Mouse (Mus musculus) liver, embryonic 16.5 days (tissue): ENCODE results near the gene Rnf41. TPM values are rescaled to one million over a fixed set of nuclear protein-coding genes. Genes with fewer than 3 reads are reported as not detected.

Experiments used
- ATAC-seq: fragments of 200-750 bp; cut with Nextera tagmentation; 2 replicates; pipeline ENCODE4 v1.8.0; 2017; ENCODE audit warnings: low read depth, mild to moderate bottlenecking, moderate number of reproducible peaks, moderate library complexity
- H3K27ac ChIP-seq: fragments of 300-500 bp; sonication (generic); 2 replicates; pipeline ENCODE4 v1.5.1; 2014; ENCODE audit warnings: mild to moderate bottlenecking, low read length
- H3K27me3 ChIP-seq: fragments of 300-500 bp; sonication (generic); 2 replicates; pipeline ENCODE4 v1.6.1; 2014; ENCODE audit warnings: low read depth, low read length, mixed read lengths; ENCODE audit not compliant: control insufficient read depth, insufficient read depth
- H3K36me3 ChIP-seq: fragments of 300-500 bp; sonication (generic); 2 replicates; pipeline ENCODE4 v1.6.1; 2014; ENCODE audit warnings: mild to moderate bottlenecking; ENCODE audit not compliant: control insufficient read depth, insufficient read depth
- H3K4me1 ChIP-seq: fragments of 300-500 bp; sonication (generic); 2 replicates; pipeline ENCODE4 v1.6.1; 2014; ENCODE audit warnings: low read depth, low read length, mixed read lengths; ENCODE audit not compliant: control insufficient read depth
- H3K4me2 ChIP-seq: fragments of 300-500 bp; sonication (generic); 2 replicates; pipeline ENCODE4 v1.6.1; 2014; ENCODE audit warnings: low read depth, low read length, mixed read lengths
- H3K4me3 ChIP-seq: fragments of 300-500 bp; sonication (generic); 2 replicates; pipeline ENCODE4 v1.5.1; 2014; ENCODE audit warnings: low read depth, mild to moderate bottlenecking, low read length
- H3K9ac ChIP-seq: fragments of 300-500 bp; sonication (generic); 2 replicates; pipeline ENCODE4 v1.6.1; 2014; ENCODE audit warnings: low read depth, low read length
- H3K9me3 ChIP-seq: fragments of 300-500 bp; sonication (generic); replicated peaks from 2 replicates; pipeline ENCODE4 v1.6.1; 2016; ENCODE audit warnings: low read length; ENCODE audit not compliant: control insufficient read depth
- WGBS: fragments of 180-500 bp; shearing (Covaris S2); extraction: QIAGEN DNeasy Blood & Tissue Kit; methylation state at CpG from one replicate; pipeline ENCODE4 v1.1.7; 2014; ENCODE audit not compliant: insufficient replicate concordance; 5-methylcytosine and 5-hydroxymethylcytosine counted together
- polyA plus RNA-seq: library from polyadenylated mRNA; unstranded; fragments of >200 nt; fragmentation: Nextera tagmentation; extraction: Ambion mirVana; gene quantifications from 2 replicates; pipeline ENCODE4 v1.2.1, GENCODE M21; 2015

The Rnf41 gene
- polyA plus RNA-seq, 1 experiment from 2014 or later, result 8.3 TPM

DNA sequence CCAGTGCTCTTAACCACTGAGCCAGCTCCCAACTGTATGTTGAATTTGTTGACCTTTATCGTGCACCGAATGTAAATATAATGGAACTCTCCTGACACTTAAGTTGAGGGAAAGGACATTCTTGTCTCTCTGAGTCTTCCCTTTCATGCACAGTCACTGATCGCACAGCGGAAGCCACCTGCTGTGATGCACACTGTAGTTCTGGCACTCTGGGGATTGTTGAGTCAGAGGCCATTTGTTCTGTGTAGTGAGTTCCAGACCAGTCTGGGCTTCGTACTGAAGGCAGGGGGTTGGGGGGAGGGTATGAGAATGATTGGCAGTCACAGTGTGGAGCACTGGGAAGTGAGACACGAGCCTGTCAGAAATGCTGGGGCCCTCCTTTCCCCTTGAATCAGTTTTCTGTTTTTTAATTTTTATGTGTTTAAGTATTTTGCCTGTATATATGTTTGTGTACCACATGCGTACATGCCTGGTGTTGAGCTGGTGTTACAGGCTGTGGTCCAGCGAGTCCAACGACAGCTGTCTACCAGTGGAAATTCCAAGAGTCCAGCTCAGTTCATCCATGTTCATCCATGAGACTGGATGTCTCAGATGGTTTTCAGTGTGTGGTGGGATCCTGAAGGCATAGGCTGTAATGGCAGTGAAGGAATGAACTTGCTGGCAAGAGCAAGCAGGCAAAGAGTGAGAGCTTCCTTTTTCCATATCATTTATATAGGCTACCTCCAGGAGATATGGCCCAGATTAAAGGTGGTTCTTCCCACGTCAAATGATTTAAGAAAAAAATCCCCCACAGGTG, 30.1 kb downstream of the Rnf41 start:
- no peak for ATAC-seq
- no peaks in the 10 kb centered on the region for H3K9me3 ChIP-seq
- H3K27ac ChIP-seq, result no peak overlapping the region
- peaks cover 14% of the 10 kb centered on the region for H3K36me3 ChIP-seq
- WGBS, result 77% methylated on average over 10 of the region's 10 CpGs
- no peak overlapping the region for H3K4me2 ChIP-seq
- H3K9ac ChIP-seq, result no peak overlapping the region
- no peaks in the 10 kb centered on the region for H3K27me3 ChIP-seq
- H3K4me3 ChIP-seq, result no peak overlapping the region
- H3K4me1 ChIP-seq, result no peaks in the 10 kb centered on the region

DNA sequence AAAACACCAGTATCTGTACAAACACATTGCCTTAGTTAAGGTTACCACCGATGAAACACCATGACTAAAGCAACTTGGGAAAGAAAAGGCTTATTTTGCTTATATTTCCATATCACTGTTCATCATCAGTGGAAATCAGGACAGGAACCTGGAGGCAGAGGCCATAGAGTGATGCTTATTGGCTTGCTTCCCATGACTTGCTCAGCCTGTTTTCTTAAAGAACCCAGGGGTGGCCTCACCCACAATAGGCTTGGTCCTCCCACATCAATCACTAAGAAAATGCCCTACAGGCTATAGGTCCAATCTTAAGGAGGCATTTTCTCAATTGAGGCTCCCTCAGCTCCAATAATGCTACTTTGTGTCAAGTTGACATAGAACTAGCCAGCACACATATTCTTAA, 31.3 kb downstream of the Rnf41 start:
- no peaks in the 10 kb centered on the region for H3K27me3 ChIP-seq
- H3K4me1 ChIP-seq, result no peaks in the 10 kb centered on the region
- no peak overlapping the region for H3K4me3 ChIP-seq
- H3K4me2 ChIP-seq, result no peak overlapping the region
- H3K36me3 ChIP-seq, result peaks cover 7% of the 10 kb centered on the region
- no peak for ATAC-seq
- 54% methylated on average over 1 of the region's 1 CpGs for WGBS
- no peaks in the 10 kb centered on the region for H3K9me3 ChIP-seq
- no peak overlapping the region for H3K9ac ChIP-seq
- no peak overlapping the region for H3K27ac ChIP-seq

DNA sequence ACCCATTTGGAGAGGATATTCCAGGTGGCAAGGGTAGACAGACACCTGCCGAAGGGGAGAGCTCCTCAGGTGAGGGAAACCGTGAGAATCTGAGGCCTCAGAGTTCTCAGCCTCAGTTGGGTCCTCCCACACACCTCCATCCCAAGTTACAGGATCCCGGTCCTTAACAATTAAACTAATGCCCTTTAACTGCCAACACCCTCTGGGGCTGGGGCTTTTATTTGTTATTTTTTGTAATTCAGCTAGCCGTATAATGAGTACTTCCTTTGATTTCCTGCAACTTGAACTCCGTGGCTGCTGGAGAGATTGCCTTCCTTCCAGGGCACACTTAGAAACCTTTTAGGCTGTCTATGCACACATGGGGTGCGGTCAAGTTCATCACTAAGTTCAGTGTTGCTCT, 32.9 kb downstream of the Rnf41 start:
- Histone ChIP-seq H3K4me3 (no peak overlapping the region), H3K27ac (no peak overlapping the region), H3K4me2 (no peak overlapping the region), H3K36me3 (no peaks in the 10 kb centered on the region), H3K27me3 (no peaks in the 10 kb centered on the region), H3K9me3 (no peaks in the 10 kb centered on the region), H3K9ac (no peak overlapping the region), H3K4me1 (no peaks in the 10 kb centered on the region)
- WGBS, result 61% methylated on average over 6 of the region's 6 CpGs
- no peak for ATAC-seq

DNA sequence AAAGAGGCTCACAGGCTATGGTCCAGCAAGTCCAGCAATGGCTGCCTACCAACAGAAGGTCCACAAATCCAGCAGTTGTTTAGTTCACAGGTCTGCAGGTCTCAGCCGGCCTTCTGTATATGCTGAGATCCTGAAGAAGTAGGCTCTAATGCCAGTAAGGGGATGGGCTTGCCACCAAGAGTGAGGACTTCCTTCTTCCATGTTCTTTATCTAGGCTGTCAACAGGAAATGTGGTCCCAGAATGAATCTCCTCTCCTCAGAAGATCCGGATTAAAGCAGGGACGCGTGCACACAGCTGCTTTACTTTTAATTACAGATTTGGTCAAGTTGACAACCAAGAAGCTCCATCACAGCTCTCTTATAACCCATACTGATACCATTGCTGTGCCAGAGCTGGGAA, 34.0 kb downstream of the Rnf41 start:
- Histone ChIP-seq H3K4me3 (no peak overlapping the region), H3K9ac (no peak overlapping the region), H3K36me3 (no peaks in the 10 kb centered on the region), H3K4me2 (no peak overlapping the region), H3K27ac (no peak overlapping the region), H3K27me3 (no peaks in the 10 kb centered on the region), H3K4me1 (no peaks in the 10 kb centered on the region), H3K9me3 (no peaks in the 10 kb centered on the region)
- 31% methylated on average over 4 of the region's 4 CpGs for WGBS
- no peak for ATAC-seq

DNA sequence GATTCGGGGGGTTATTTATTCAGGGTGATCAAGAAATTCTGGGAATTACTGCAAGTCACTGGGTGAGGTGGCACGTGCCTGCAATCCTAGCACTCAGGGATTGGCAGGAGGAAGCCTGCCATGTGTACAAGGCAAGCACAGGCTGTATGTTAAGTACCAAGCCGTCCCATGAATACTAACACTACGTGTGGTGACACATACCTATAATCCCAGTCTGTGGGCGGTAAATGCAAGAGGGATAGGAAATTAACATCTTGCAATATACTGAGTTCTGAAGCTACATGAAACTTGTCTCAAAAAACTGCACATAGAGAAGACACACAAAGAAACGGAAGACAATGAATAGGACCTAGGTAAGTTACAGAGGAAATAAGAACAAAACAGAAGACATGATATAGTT, 39.6 kb downstream of the Rnf41 start:
- no peak overlapping the region for H3K9ac ChIP-seq
- no peaks in the 10 kb centered on the region for H3K27me3 ChIP-seq
- no peak overlapping the region for H3K4me2 ChIP-seq
- H3K36me3 ChIP-seq, result no peaks in the 10 kb centered on the region
- H3K27ac ChIP-seq, result no peak overlapping the region
- H3K4me3 ChIP-seq, result no peak overlapping the region
- H3K9me3 ChIP-seq, result no peaks in the 10 kb centered on the region
- WGBS, result 68% methylated on average over 6 of the region's 6 CpGs
- no peak for ATAC-seq
- peaks cover 4% of the 10 kb centered on the region; the same call in 1 of the 2 replicates for H3K4me1 ChIP-seq

DNA sequence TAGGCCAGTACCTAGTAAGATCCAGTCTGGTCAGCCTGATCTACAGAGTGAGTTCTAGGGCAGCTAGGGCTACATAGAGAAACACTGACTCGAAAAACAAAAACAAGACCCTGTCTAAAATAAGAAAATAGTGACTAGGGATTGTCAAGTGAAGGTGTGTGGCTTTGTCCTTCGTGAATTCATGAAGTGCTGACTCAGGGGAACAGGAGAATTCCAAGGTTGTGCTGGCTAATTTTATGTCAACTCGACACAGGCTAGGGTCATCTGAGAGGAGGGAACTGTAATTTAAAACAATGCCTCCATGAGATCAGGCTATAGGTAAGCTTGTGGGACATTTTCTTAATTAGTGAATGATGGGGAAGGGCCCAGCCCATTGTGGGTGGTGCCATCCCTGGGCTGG, 43.0 kb downstream of the Rnf41 start:
- no peak overlapping the region for H3K4me3 ChIP-seq
- peaks cover 9% of the 10 kb centered on the region; the same call in 1 of the 2 replicates for H3K4me1 ChIP-seq
- WGBS, result 67% methylated on average over 3 of the region's 3 CpGs
- H3K27me3 ChIP-seq, result no peaks in the 10 kb centered on the region
- H3K27ac ChIP-seq, result no peak overlapping the region
- H3K36me3 ChIP-seq, result no peaks in the 10 kb centered on the region
- H3K9me3 ChIP-seq, result no peaks in the 10 kb centered on the region
- no peak overlapping the region for H3K9ac ChIP-seq
- H3K4me2 ChIP-seq, result no peak overlapping the region
- ATAC-seq, result no peak

DNA sequence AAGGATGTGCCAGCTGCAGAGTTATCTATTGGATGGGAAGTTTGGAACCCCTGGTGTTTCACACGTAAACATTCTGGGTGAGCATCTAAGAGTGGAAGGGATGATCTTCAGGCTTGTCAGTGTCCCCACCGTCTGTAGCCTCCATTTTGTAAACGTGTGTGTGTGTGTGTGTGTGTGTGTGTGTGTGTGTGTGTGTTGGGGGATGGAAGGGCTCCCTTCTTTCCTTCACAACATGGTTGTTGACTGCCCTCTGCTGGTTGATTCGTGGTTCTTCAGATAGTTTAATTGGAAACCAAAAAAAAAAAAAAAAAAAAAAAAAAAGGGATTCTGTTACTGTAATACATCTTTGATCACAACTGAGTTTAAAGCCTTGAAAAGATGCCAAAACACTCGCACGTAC, 43.8 kb downstream of the Rnf41 start:
- no peak overlapping the region; the same call in 1 of the 2 replicates for H3K9ac ChIP-seq
- H3K27me3 ChIP-seq, result no peaks in the 10 kb centered on the region
- no peak overlapping the region for H3K27ac ChIP-seq
- H3K4me3 ChIP-seq, result no peak overlapping the region
- H3K4me1 ChIP-seq, result peaks cover 12% of the 10 kb centered on the region
- H3K36me3 ChIP-seq, result no peaks in the 10 kb centered on the region
- 5% methylated on average over 6 of the region's 6 CpGs for WGBS
- H3K4me2 ChIP-seq, result no peak overlapping the region; the same call in 1 of the 2 replicates
- no peaks in the 10 kb centered on the region for H3K9me3 ChIP-seq
- no peak for ATAC-seq

DNA sequence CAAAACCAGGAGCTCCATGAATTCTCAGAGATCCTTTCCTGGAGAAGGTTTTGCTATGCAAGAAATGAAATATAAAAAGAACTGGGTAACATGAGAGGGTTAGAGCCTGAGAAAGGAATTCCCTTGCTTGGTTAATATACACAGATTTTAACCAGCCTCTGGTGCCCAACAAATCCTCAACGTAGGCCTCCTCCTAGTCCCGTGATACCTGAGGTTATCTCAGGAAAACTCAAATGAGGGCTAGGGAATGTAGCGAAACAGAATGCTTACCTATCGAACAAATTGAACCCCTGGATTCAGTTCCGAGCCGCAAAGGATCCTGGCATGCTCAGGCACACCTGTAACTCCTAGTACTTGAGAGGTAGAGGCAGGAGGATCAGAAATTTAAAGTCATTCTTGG, 46.2 kb downstream of the Rnf41 start:
- Histone ChIP-seq H3K4me1 (peaks cover 23% of the 10 kb centered on the region), H3K27ac (no peak overlapping the region), H3K27me3 (no peaks in the 10 kb centered on the region), H3K9me3 (no peaks in the 10 kb centered on the region), H3K4me3 (no peak overlapping the region), H3K4me2 (no peak overlapping the region), H3K36me3 (peaks cover 3% of the 10 kb centered on the region), H3K9ac (no peak overlapping the region)
- WGBS, result 85% methylated on average over 6 of the region's 6 CpGs
- no peak for ATAC-seq

DNA sequence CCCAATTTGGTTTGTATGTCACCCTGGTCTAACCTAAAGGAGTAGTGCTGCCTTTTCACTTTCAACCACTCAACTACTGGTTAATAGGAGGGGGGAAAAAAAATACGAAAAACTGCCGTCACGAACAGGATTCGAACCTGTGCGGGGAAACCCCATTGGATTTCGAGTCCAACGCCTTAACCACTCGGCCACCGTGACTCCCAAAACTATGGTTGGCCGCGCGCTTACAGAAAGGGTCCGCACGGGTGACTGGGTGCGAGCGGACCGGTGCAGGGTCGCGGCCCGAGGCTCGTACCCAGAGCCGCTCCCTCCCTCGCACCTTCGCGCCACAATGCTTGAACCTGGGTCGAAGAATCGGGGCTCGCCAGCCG, 46.9 kb downstream of the Rnf41 start:
- Histone ChIP-seq H3K4me3 (peak overlapping the region; percentile 92), H3K9me3 (no peaks in the 10 kb centered on the region), H3K4me1 (peaks cover 23% of the 10 kb centered on the region), H3K27ac (peak overlapping the region; percentile 95), H3K4me2 (peak overlapping the region; percentile 97), H3K27me3 (no peaks in the 10 kb centered on the region), H3K36me3 (peaks cover 8% of the 10 kb centered on the region), H3K9ac (peak overlapping the region; percentile 97)
- ATAC-seq, result peak; percentile 52
- 1% methylated on average over 29 of the region's 29 CpGs for WGBS
